Mouse (Mus musculus) adrenal gland, postnatal 0 days (tissue): ENCODE data around the gene Serpinb9g. TPM values are rescaled to one million over a fixed set of nuclear protein-coding genes. Genes with fewer than 3 reads are reported as not detected.

Experiments used
- polyA plus RNA-seq: library from polyadenylated mRNA; unstranded; fragments of >200 nt; fragmentation: Nextera tagmentation; extraction: Ambion mirVana; gene quantifications from 2 replicates; pipeline ENCODE4 v1.2.1, GENCODE M21; 2015

The Serpinb9g gene
- polyA plus RNA-seq: not detected in 2 replicates

DNA sequence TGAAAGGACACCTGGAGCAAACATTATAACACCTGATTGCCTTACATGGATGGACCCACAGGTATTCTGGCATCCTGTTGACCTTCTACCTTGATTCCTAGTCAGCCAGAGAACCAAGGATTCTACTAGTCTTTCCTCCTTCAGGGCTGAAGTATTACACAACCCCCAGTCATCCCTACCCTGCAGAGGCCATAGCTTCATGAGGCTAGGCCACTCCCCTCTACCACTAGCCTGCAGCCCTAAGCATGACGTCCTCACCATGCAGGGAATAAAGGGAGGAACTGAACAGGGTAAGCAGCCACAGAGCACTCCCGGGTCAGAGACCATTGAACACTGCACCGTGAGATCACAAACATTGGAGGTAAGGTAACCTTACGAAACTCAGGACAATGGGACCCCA lies at the start of gene Serpinb9g:
Serpinb9g (plus strand) TSS at position 301 of the 400 bp plus-strand sequence.

Other genes with a start within 250 kb of the Serpinb9g start
- not detected in 2 replicates for gene Serpinb9e, start 235.2 kb upstream of the Serpinb9g start, polyA plus RNA-seq
- gene Serpinb9f, start 160.7 kb upstream of the Serpinb9g start, polyA plus RNA-seq: not detected in 2 replicates
- not detected in 2 replicates for gene Gm11397, start 89.0 kb upstream of the Serpinb9g start, polyA plus RNA-seq
- gene Serpinb6d, start 176.6 kb downstream of the Serpinb9g start, polyA plus RNA-seq: not detected in 2 replicates